Mouse (Mus musculus): ENCODE data around the gene Nubp2. TPM values are rescaled to one million over a fixed set of nuclear protein-coding genes. Genes with fewer than 3 reads are reported as not detected.

Nubp2 gene
- total and polyA plus RNA-seq, 2 experiments, result 16.2 to 30.2 TPM

DNA sequence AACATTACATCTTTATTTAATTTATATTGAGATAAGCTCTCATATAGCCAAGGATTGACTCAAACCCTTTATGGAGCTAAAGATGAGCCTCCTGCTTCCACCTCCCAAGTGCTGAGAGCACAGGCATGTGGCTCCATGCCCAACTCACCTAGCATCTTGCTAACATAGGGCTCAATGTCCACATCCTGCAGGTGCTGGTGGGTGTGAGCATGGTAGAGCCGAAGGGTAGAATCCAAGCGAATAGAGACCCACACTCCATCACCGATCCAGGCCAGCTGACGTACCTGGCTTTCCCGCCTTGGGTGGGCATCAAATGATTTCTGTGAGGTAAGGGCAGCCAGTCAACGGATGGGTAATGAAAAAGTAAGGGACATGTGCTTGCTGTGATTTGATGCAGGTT lies 13.9 kb upstream of the Nubp2 start:
- H3K36me3 ChIP-seq (ENCODE audit: control insufficient read depth, insufficient read depth, low read length), result peaks cover 20% of the 10 kb centered on the region
- H3K79me2 ChIP-seq (ENCODE audit: control insufficient read depth, insufficient read depth, low read length), result peaks cover 9% of the 10 kb centered on the region; the same call in 1 of the 2 replicates
- H3K27ac ChIP-seq (replicated peaks; ENCODE audit: insufficient read depth, low read depth, low read length), result no peak overlapping the region
- WGBS, result 94% methylated on average over 6 of the region's 6 CpGs
- no peak for TF ChIP-seq POLR2A (IDR thresholded peaks at IDR 0.05; ENCODE audit: extremely low read depth, insufficient read depth, low read length)
- no peak for TF ChIP-seq CTCF (IDR thresholded peaks at IDR 0.05; ENCODE audit: low read depth, low read length)
- peaks cover 11% of the 10 kb centered on the region for H3K4me1 ChIP-seq (ENCODE audit: control insufficient read depth, insufficient read depth, low read length)
- no peaks in the 10 kb centered on the region for H3K27me3 ChIP-seq (ENCODE audit: control insufficient read depth, insufficient read depth, low read length)
- H3K9ac ChIP-seq (ENCODE audit: low read depth, low read length), result no peak overlapping the region
- DNase-seq (ENCODE audit: extremely low read depth, low read depth, low spot score), result no peak
- H3K4me3 ChIP-seq (ENCODE audit: insufficient read depth, low read depth, low read length), result no peak overlapping the region

DNA sequence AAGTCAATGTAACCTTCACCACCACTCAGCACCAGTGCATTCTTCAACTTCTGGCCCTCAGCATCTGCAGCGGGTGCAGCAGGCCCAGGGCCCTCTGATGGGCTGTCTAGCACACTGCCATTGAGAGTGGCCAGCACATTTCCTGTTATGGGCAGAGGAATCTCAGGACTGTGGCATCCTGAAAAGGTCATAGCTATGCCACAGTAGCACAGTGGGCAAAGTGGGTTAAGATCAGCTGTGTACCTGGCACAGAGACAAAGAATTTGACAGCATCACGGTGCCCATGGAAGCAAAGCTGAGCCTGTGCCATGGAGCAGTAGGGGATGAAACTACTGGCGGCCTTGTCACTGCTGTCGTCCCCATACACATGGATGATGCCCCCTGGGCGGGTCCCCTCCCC lies 13.0 kb upstream of the Nubp2 start:
- TF ChIP-seq CTCF (IDR thresholded peaks at IDR 0.05; ENCODE audit: low read depth, low read length) (no peak), POLR2A (IDR thresholded peaks at IDR 0.05; ENCODE audit: extremely low read depth, insufficient read depth, low read length) (no peak)
- Histone ChIP-seq H3K36me3 (ENCODE audit: control insufficient read depth, insufficient read depth, low read length) (peaks cover 17% of the 10 kb centered on the region), H3K9ac (ENCODE audit: low read depth, low read length) (no peak overlapping the region), H3K4me1 (ENCODE audit: control insufficient read depth, insufficient read depth, low read length) (peaks cover 14% of the 10 kb centered on the region), H3K79me2 (ENCODE audit: control insufficient read depth, insufficient read depth, low read length) (peaks cover 11% of the 10 kb centered on the region; the same call in 1 of the 2 replicates), H3K27ac (replicated peaks; ENCODE audit: insufficient read depth, low read depth, low read length) (no peak overlapping the region), H3K4me3 (ENCODE audit: insufficient read depth, low read depth, low read length) (no peak overlapping the region), H3K27me3 (ENCODE audit: control insufficient read depth, insufficient read depth, low read length) (no peaks in the 10 kb centered on the region)
- DNase-seq (ENCODE audit: extremely low read depth, low read depth, low spot score), result no peak
- 75% methylated on average over 5 of the region's 5 CpGs for WGBS

- Histone ChIP-seq H3K79me2 (ENCODE audit: control insufficient read depth, insufficient read depth, low read length) (peaks cover 14% of the 10 kb centered on the region; the same call in 1 of the 2 replicates), H3K27me3 (ENCODE audit: control insufficient read depth, insufficient read depth, low read length) (no peaks in the 10 kb centered on the region), H3K36me3 (ENCODE audit: control insufficient read depth, insufficient read depth, low read length) (peaks cover 10% of the 10 kb centered on the region; the same call in 1 of the 2 replicates), H3K4me1 (ENCODE audit: control insufficient read depth, insufficient read depth, low read length) (peaks cover 20% of the 10 kb centered on the region), H3K27ac (replicated peaks; ENCODE audit: insufficient read depth, low read depth, low read length) (no peak overlapping the region), H3K4me3 (ENCODE audit: insufficient read depth, low read depth, low read length) (no peak overlapping the region), H3K9ac (ENCODE audit: low read depth, low read length) (no peak overlapping the region)
- 89% methylated on average over 4 of the region's 4 CpGs for WGBS
- no peak for DNase-seq (ENCODE audit: extremely low read depth, low read depth, low spot score)
- no peak for TF ChIP-seq CTCF (IDR thresholded peaks at IDR 0.05; ENCODE audit: low read depth, low read length)
- no peak for TF ChIP-seq POLR2A (IDR thresholded peaks at IDR 0.05; ENCODE audit: extremely low read depth, insufficient read depth, low read length)
Measured at GRCm38 (mm10) chr17:24898041-24898854, 12.1 kb upstream of the Nubp2 start.

GRCm38 (mm10) chr17:24897600-24897999 lies 11.5 kb upstream of the Nubp2 start:
- H3K27ac ChIP-seq (replicated peaks; ENCODE audit: insufficient read depth, low read depth, low read length), result no peak overlapping the region

DNA sequence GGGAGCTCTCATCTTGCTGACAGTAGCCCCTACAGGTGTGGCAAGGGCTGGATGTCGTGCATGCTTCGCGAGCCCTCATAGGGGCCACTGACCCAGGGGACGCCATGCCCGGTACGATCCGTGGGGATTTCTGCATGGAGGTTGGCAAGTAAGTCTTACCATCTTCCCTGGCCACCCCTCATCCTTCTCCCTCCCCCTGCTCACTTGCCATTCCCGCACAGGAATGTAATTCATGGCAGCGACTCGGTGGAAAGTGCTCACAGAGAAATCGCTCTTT lies 10.8 kb upstream of the Nubp2 start:
- H3K4me3 ChIP-seq (ENCODE audit: insufficient read depth, low read depth, low read length), result peak overlapping the region; percentile 74
- no peak for TF ChIP-seq POLR2A (IDR thresholded peaks at IDR 0.05; ENCODE audit: extremely low read depth, insufficient read depth, low read length)
- no peak for TF ChIP-seq CTCF (IDR thresholded peaks at IDR 0.05; ENCODE audit: low read depth, low read length)
- H3K36me3 ChIP-seq (ENCODE audit: control insufficient read depth, insufficient read depth, low read length), result peaks cover 7% of the 10 kb centered on the region; the same call in 1 of the 2 replicates
- H3K9ac ChIP-seq (ENCODE audit: low read depth, low read length), result peak overlapping the region; percentile 78
- H3K27ac ChIP-seq (replicated peaks; ENCODE audit: insufficient read depth, low read depth, low read length), result peak overlapping the region; percentile 49
- WGBS, result 25% methylated on average over 11 of the region's 11 CpGs
- no peaks in the 10 kb centered on the region for H3K27me3 ChIP-seq (ENCODE audit: control insufficient read depth, insufficient read depth, low read length)
- H3K79me2 ChIP-seq (ENCODE audit: control insufficient read depth, insufficient read depth, low read length), result peaks cover 14% of the 10 kb centered on the region; the same call in 1 of the 2 replicates
- H3K4me1 ChIP-seq (ENCODE audit: control insufficient read depth, insufficient read depth, low read length), result peaks cover 20% of the 10 kb centered on the region
- no peak for DNase-seq (ENCODE audit: extremely low read depth, low read depth, low spot score)

More at GRCm38 (mm10) chr17:24897600-24897999, 11.5 kb upstream of the Nubp2 start:
- Histone ChIP-seq H3K27me3 (ENCODE audit: control insufficient read depth, insufficient read depth, low read length) (no peaks in the 10 kb centered on the region), H3K36me3 (ENCODE audit: control insufficient read depth, insufficient read depth, low read length) (peaks cover 5% of the 10 kb centered on the region; the same call in 1 of the 2 replicates), H3K79me2 (ENCODE audit: control insufficient read depth, insufficient read depth, low read length) (peaks cover 14% of the 10 kb centered on the region; the same call in 1 of the 2 replicates), H3K9ac (ENCODE audit: low read depth, low read length) (no peak overlapping the region), H3K4me1 (ENCODE audit: control insufficient read depth, insufficient read depth, low read length) (peaks cover 20% of the 10 kb centered on the region), H3K4me3 (ENCODE audit: insufficient read depth, low read depth, low read length) (no peak overlapping the region)
- no peak for DNase-seq (ENCODE audit: extremely low read depth, low read depth, low spot score)
- TF ChIP-seq POLR2A (IDR thresholded peaks at IDR 0.05; ENCODE audit: extremely low read depth, insufficient read depth, low read length) (no peak), CTCF (IDR thresholded peaks at IDR 0.05; ENCODE audit: low read depth, low read length) (no peak)
- WGBS, result 89% methylated on average over 4 of the region's 4 CpGs
